Mouse (Mus musculus) brain, embryonic 14.5 days (tissue): ENCODE results near the gene Lrp2bp. TPM values are rescaled to one million over a fixed set of nuclear protein-coding genes. Genes with fewer than 3 reads are reported as not detected.

Experiments used
- DNase-seq: peaks from one replicate; pipeline ENCODE4 v3.0.0-alpha.2; 2011; ENCODE audit warnings: low read depth
- CTCF ChIP-seq: fragments of 200-500 bp; IDR thresholded peaks from 2 replicates; pipeline ENCODE4 v1.5.1; 2012; ENCODE audit warnings: inconsistent platforms, mild to moderate bottlenecking, moderate library complexity, borderline replicate concordance; ENCODE audit not compliant: insufficient read depth, insufficient read length; ENCODE audit errors: extremely low read depth
- POLR2A ChIP-seq: fragments of 200-500 bp; IDR thresholded peaks from 2 replicates; pipeline ENCODE4 v1.6.1; 2012; ENCODE audit warnings: mild to moderate bottlenecking, inconsistent platforms, borderline replicate concordance; ENCODE audit not compliant: poor library complexity, insufficient read depth, insufficient read length, severe bottlenecking; ENCODE audit errors: extremely low read depth
- polyA plus RNA-seq: library from polyadenylated mRNA; depleted of rRNA; stranded (reverse); fragments of >200 nt; gene quantifications from 2 replicates; pipeline ENCODE4 v1.2.3, GENCODE M21; 2012; rRNA removed

The Lrp2bp gene
- polyA plus RNA-seq = 0.16 and 0.29 TPM in 2 replicates

DNA sequence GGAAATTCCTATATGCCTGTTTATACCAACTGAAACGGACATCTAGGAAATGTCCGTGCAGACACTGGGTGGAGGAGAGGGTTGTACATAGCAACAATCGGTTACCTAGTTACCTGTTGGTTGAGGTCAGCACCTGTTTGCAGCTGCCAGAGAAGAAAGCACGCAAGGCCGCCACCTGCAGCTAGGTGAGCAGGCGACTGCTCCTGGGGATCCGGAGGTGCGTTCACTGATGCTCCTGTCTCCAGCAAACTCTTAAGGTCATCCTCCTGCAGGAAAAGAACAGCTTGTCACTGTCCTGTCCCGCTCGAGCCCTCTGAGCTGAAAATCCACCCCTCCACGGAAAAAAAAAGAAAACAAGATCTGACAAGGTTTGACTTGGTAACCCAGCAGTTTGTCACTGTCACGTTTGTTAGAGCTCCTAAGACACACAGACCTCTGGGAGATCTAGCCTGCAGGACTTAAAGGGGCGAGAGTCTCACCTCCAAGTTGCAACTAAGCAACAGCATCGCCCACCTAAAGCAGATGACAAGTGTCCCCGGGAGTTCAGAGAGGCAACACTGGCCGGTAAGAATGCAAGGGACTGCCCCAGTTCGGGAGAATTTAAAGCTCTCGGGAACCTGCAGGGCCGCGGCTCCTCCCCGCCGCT, at the start of gene Lrp2bp:
TSS of gene Lrp2bp (plus strand) at position 166 of the 646 bp plus-strand sequence.
- TF ChIP-seq CTCF = no peak
- peak; percentile 27 for DNase-seq

DNA sequence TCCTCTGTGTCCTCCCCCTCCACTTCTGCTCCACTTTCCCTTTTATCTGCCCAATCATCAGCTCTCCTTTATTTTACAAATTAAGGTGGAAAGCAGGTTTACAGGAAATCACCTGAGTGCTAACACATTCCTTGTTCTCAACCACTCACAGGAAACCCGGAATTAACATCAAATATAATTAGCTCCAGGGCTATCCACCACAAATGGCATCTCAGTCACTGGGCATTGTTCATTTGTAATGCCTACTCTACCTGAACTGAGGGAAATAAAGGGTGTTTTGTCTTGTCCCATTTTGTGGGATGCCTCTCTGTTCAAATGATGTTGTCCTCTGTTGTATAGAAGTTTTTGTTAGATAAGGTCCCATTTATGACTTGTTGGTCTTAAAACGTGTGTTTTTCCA, 48.5 kb upstream of the Lrp2bp start:
- no peak for DNase-seq
- TF ChIP-seq POLR2A = no peak
- TF ChIP-seq CTCF = no peak

DNA sequence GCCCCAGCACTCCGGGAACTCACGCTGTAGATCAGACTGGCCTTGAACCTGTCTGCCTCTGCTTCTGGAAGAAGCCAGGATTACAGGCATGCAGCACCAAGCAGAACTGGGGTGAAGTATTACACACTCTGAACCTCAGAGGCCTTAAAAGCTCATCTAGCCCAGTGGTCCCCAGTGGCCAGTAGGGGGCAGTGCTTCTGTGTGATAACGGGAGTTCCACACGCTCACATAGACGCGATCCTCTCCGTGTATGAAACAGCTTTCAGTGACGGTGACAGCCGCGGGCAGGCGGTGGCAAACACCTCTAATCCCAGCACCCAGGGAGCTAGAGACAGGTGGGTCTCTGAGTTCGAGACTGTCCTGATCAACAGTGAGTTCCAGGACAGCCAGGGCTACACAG, 28.2 kb upstream of the Lrp2bp start:
- no peak for TF ChIP-seq POLR2A
- TF ChIP-seq CTCF = peak; percentile 11; the same call in 1 of the 2 replicates
- DNase-seq = no peak

DNA sequence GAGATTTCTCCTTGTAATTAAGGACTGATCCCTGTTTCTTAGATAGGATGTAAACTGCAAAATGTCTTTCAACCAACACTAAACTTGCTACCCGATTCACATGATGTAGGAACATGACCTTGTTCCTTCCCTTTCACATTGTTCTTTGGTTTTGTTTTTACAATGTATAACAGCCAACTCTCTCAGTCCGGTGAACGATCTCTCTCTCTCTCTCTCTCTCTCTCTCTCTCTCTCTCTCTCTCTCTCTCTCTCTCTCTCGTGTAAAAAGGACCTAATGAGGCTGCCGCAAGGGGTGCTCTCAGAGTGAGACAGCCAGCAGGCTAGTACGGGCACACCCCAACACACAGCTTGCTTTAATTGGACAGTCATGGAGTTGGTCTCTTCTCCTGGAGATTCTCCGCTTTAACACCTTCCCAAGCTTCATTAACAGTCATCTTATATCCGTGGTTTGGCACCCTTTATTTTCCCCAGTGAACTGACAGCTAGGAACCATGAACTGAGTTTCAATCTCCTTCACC, 25.1 kb upstream of the Lrp2bp start:
- DNase-seq = no peak

DNA sequence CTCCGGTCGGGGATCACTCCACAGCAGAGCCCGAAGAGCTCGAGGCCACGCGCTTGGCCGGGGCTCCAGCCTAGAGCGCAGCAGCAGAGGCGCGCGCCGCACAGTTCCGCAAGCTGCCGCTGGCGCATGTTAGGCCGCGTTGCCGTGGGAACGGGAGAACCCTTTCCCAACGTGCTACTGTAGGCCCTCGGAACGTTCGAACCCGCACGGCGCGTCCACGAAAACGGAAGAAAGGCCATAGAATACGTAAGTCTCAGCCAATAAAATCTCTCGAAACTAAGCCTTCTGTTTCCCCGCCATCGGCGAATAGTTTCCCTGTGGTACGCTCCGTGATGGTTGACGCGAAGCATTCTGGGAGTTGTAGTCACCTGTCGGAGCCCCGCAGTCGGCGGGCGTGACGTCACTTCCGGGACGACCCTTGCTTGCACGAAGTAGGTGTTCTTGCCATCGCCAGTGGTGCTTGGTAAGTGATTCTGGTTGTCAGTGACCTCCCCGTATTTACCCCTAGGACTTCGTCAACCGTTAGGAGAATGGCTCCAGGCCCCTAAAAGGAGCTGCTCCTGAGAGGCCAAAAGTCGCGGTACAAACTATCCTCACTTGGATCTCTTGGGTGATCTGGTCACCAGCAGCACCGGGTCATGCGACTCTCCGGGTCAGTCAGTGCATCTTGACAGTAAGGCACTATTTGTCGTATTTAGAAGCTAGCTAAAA, 23.8 kb upstream of the Lrp2bp start, which contains the start of the genes 1700029J07Rik and Ufsp2:
TSS of gene 1700029J07Rik (minus strand) at position 127 of the 711 bp plus-strand sequence.
TSS of gene Ufsp2 (plus strand) at position 403 of the 711 bp plus-strand sequence.
- TF ChIP-seq CTCF = peak; percentile 61
- peak; percentile 36; the same call in 1 of the 2 replicates for TF ChIP-seq POLR2A
- peak; percentile 100 for DNase-seq

More for the DNA sequence above, 25.1 kb upstream of the Lrp2bp start:
- no peak for TF ChIP-seq CTCF
- TF ChIP-seq POLR2A = no peak

DNA sequence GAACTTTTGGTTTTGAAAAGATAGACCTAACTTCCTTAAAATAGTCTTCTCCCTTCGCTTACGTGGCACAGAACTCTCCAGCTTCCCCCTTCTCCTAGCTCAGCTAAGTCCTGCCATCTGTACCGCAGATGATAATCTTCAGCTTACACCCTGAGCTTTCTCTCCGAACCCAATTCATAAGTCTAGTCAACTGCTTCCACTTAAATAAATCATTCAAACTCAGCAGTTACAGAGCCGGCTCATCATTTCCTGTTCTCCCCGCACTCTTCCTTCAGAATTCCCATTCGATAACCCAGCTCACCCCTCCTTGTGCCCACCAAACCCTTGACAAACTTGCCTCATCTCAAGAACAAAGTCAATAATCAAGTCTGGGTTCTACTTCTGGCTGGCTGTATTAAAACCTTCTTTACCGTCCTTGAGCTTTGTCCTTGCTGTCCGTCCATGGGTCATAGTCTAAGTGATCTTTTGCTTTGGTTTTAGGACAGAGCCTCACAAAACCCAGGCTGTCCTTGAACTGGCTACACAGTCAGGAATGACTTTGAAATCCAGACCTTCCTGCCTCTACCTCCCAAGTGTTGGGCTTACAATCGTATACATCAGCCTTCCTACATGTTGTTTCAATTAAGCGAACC, 23.1 kb upstream of the Lrp2bp start:
- TF ChIP-seq CTCF (no peak), POLR2A (no peak)
- DNase-seq = no peak

DNA sequence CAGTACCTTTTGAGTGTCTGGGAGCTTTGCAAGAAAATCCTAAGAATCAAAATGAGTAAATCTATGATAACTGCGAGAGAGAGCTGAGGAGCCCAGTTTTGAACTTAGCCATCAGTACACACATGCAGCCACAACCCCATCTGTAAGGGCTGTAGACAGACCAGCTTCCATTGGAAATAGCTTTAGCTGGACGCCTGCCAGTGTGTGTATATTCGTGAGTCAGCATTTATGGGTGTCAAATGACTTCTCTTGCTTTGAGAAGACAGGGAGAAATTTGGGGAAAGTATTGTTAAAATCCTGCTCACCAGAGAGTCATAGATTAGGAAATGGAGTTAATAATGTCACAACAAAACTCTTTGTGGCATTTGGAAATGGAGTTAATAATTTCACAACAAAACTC, 12.4 kb upstream of the Lrp2bp start:
- TF ChIP-seq CTCF = no peak
- no peak for TF ChIP-seq POLR2A
- no peak for DNase-seq

DNA sequence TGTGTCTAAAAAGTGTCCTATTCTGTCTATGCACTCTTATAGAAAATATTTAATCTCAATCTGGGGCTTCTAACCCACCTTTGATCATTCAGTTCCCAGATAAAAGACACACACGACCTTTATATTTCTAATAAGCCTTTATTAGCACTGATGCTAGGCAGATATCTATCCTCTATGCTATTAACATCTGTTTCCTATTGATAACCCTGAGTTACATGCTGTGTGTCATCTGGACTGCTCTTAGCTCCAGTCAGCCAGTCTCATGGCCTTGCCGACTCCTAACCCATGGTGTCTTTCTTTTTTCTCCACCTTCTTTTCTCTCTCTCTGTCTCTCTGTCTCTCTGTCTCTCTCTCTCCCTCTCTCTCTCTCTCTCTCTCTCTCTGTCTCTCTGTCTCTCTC, 10.9 kb upstream of the Lrp2bp start:
- TF ChIP-seq POLR2A (no peak), CTCF (no peak)
- DNase-seq = no peak

DNA sequence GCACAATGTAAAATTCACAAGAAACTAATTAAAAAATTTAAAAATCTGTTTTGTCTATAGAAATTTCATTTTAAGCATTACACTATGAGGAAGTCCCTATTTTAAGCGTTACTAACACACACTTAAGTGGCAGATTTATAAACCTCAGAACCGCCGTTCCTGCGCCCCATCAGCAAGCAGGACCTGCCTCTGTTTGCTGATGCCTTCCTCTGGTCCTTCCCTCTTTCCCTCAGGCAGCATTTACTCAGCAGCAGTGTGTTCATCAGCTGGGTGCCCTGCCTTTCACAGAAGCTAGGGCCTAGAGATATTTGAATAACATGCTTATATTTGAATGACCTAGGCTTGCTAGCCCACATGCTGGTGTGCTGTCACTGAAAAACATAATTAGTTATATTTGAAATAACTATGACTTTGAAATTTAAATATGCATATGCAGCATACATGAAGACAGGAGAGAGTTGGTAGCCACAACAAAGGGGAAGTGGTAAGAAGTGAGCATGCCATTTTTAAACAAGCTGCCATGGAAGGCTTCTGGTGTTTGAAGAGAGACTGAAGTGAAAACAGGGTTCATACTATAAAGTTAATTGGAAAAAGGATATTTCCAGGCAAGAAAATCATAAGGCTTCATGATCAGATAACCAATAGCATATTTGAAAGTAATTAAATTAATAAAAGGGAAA, 8.3 kb upstream of the Lrp2bp start:
- TF ChIP-seq POLR2A (no peak), CTCF (no peak)
- no peak for DNase-seq

DNA sequence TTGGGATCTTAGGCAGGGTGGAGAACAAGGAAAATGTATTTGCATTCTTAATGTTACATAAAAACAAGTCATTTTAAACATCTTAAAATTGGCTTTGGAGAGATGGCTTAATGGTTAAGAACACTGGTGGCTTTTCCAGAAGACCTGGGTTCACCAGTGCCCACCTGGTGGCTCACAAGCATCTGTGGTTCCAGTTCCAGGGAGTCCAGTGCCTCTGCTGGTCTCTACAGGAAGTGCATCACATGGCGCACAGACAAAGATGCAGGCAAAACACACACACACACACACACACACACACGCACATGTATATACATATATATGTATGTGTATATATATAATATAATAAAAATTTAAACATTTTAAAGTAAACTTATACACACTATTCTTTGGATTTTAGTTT, 5.0 kb upstream of the Lrp2bp start:
- TF ChIP-seq POLR2A (no peak), CTCF (peak; percentile 35; the same call in 1 of the 2 replicates)
- DNase-seq = no peak

DNA sequence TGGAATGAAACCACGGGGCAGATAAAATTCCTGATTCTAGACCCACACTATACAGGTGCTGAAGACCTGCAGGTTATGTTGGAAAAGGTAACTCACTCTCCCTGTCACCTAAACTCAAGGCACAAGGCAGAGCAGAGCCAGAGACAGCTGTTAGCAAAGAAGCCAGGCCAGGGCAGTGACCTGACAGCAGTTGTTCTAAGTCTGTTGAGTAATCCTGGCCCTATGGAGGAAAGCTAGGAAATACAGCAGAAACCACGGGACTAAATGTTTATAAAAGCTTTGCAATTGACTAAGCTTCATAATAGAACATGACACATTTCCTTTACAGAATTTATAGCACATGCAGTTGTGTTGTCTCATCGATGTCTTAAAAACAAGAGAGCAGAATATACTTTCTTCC, 3.5 kb upstream of the Lrp2bp start:
- TF ChIP-seq POLR2A = no peak

More for the DNA sequence above, 3.5 kb upstream of the Lrp2bp start:
- DNase-seq = no peak
